Mouse (Mus musculus): ENCODE results near the gene Triobp. TPM values are rescaled to one million over a fixed set of nuclear protein-coding genes. Genes with fewer than 3 reads are reported as not detected.

Gene Triobp
- polyA plus RNA-seq, 1 experiment, result 19.1 TPM

GRCm38 (mm10) chr15:78989152-78990092 lies 41.9 kb downstream of the Triobp start:
- peaks cover 26% of the 10 kb centered on the region for H3K4me1 ChIP-seq (ENCODE audit: control insufficient read depth)
- no peaks in the 10 kb centered on the region for H3K9me3 ChIP-seq (ENCODE audit: control insufficient read depth, low read length)
- H3K36me3 ChIP-seq (ENCODE audit: control insufficient read depth), result peaks cover 88% of the 10 kb centered on the region
- no peak overlapping the region for H3K4me3 ChIP-seq (replicated peaks)
- TF ChIP-seq GATA1 (IDR thresholded peaks at IDR 0.05; ENCODE audit: low read length) (no peak), TAL1 (IDR thresholded peaks at IDR 0.05; ENCODE audit: low read length) (no peak)
- H3K27me3 ChIP-seq (ENCODE audit: control insufficient read depth), result no peaks in the 10 kb centered on the region

- no peaks in the 10 kb centered on the region for H3K27me3 ChIP-seq (ENCODE audit: control insufficient read depth)
- H3K36me3 ChIP-seq (ENCODE audit: control insufficient read depth), result peaks cover 95% of the 10 kb centered on the region
- no peaks in the 10 kb centered on the region for H3K9me3 ChIP-seq (ENCODE audit: control insufficient read depth, low read length)
- H3K4me3 ChIP-seq (replicated peaks), result no peak overlapping the region
- H3K4me1 ChIP-seq (ENCODE audit: control insufficient read depth), result peaks cover 20% of the 10 kb centered on the region
- TF ChIP-seq TAL1 (IDR thresholded peaks at IDR 0.05; ENCODE audit: low read length) (no peak), GATA1 (IDR thresholded peaks at IDR 0.05; ENCODE audit: low read length) (no peak)
Observed at GRCm38 (mm10) chr15:78990093-78990463, 42.6 kb downstream of the Triobp start.

- Histone ChIP-seq H3K36me3 (ENCODE audit: control insufficient read depth) (peaks cover 97% of the 10 kb centered on the region), H3K9me3 (ENCODE audit: control insufficient read depth, low read length) (no peaks in the 10 kb centered on the region), H3K4me3 (replicated peaks) (no peak overlapping the region), H3K27me3 (ENCODE audit: control insufficient read depth) (no peaks in the 10 kb centered on the region), H3K4me1 (ENCODE audit: control insufficient read depth) (peaks cover 20% of the 10 kb centered on the region)
- TF ChIP-seq GATA1 (IDR thresholded peaks at IDR 0.05; ENCODE audit: low read length) (no peak), TAL1 (IDR thresholded peaks at IDR 0.05; ENCODE audit: low read length) (no peak)
Observed at GRCm38 (mm10) chr15:78990970-78991525, 43.5 kb downstream of the Triobp start.

- TF ChIP-seq TAL1 (IDR thresholded peaks at IDR 0.05; ENCODE audit: low read length) (no peak), GATA1 (IDR thresholded peaks at IDR 0.05; ENCODE audit: low read length) (no peak)
- H3K4me3 ChIP-seq (replicated peaks), result no peak overlapping the region
- H3K9me3 ChIP-seq (ENCODE audit: control insufficient read depth, low read length), result no peaks in the 10 kb centered on the region
- H3K4me1 ChIP-seq (ENCODE audit: control insufficient read depth), result peaks cover 17% of the 10 kb centered on the region
- peaks cover 93% of the 10 kb centered on the region for H3K36me3 ChIP-seq (ENCODE audit: control insufficient read depth)
- H3K27me3 ChIP-seq (ENCODE audit: control insufficient read depth), result no peaks in the 10 kb centered on the region
Observed at GRCm38 (mm10) chr15:78992235-78992634, 44.7 kb downstream of the Triobp start.

- TF ChIP-seq TAL1 (IDR thresholded peaks at IDR 0.05; ENCODE audit: low read length), result no peak
- no peak for TF ChIP-seq GATA1 (IDR thresholded peaks at IDR 0.05; ENCODE audit: low read length)
- Histone ChIP-seq H3K4me1 (ENCODE audit: control insufficient read depth) (peaks cover 17% of the 10 kb centered on the region), H3K4me3 (replicated peaks) (no peak overlapping the region), H3K27me3 (ENCODE audit: control insufficient read depth) (no peaks in the 10 kb centered on the region), H3K9me3 (ENCODE audit: control insufficient read depth, low read length) (no peaks in the 10 kb centered on the region), H3K36me3 (ENCODE audit: control insufficient read depth) (peaks cover 90% of the 10 kb centered on the region)
Observed at GRCm38 (mm10) chr15:78992925-78993324, 45.4 kb downstream of the Triobp start.

GRCm38 (mm10) chr15:78995916-78996315 lies 48.4 kb downstream of the Triobp start:
- H3K4me1 ChIP-seq (ENCODE audit: control insufficient read depth), result peaks cover 17% of the 10 kb centered on the region
- TF ChIP-seq GATA1 (IDR thresholded peaks at IDR 0.05; ENCODE audit: low read length), result no peak
- TF ChIP-seq TAL1 (IDR thresholded peaks at IDR 0.05; ENCODE audit: low read length), result no peak
- peaks cover 87% of the 10 kb centered on the region for H3K36me3 ChIP-seq (ENCODE audit: control insufficient read depth)
- H3K27me3 ChIP-seq (ENCODE audit: control insufficient read depth), result no peaks in the 10 kb centered on the region
- no peak overlapping the region for H3K4me3 ChIP-seq (replicated peaks)
- H3K9me3 ChIP-seq (ENCODE audit: control insufficient read depth, low read length), result no peaks in the 10 kb centered on the region

GRCm38 (mm10) chr15:78996663-78997062 lies 49.1 kb downstream of the Triobp start:
- peaks cover 17% of the 10 kb centered on the region for H3K4me1 ChIP-seq (ENCODE audit: control insufficient read depth)
- H3K27me3 ChIP-seq (ENCODE audit: control insufficient read depth), result no peaks in the 10 kb centered on the region
- TF ChIP-seq GATA1 (IDR thresholded peaks at IDR 0.05; ENCODE audit: low read length), result no peak
- no peak for TF ChIP-seq TAL1 (IDR thresholded peaks at IDR 0.05; ENCODE audit: low read length)
- H3K4me3 ChIP-seq (replicated peaks), result no peak overlapping the region
- H3K9me3 ChIP-seq (ENCODE audit: control insufficient read depth, low read length), result no peaks in the 10 kb centered on the region
- peaks cover 87% of the 10 kb centered on the region for H3K36me3 ChIP-seq (ENCODE audit: control insufficient read depth)

GRCm38 (mm10) chr15:78998348-78998747 lies 50.8 kb downstream of the Triobp start:
- Histone ChIP-seq H3K4me3 (replicated peaks) (no peak overlapping the region), H3K4me1 (ENCODE audit: control insufficient read depth) (peaks cover 17% of the 10 kb centered on the region), H3K9me3 (ENCODE audit: control insufficient read depth, low read length) (no peaks in the 10 kb centered on the region), H3K36me3 (ENCODE audit: control insufficient read depth) (peaks cover 86% of the 10 kb centered on the region), H3K27me3 (ENCODE audit: control insufficient read depth) (no peaks in the 10 kb centered on the region)
- TF ChIP-seq TAL1 (IDR thresholded peaks at IDR 0.05; ENCODE audit: low read length), result no peak
- TF ChIP-seq GATA1 (IDR thresholded peaks at IDR 0.05; ENCODE audit: low read length), result no peak

- Histone ChIP-seq H3K4me1 (ENCODE audit: control insufficient read depth) (peaks cover 17% of the 10 kb centered on the region), H3K4me3 (replicated peaks) (no peak overlapping the region), H3K36me3 (ENCODE audit: control insufficient read depth) (peaks cover 86% of the 10 kb centered on the region), H3K9me3 (ENCODE audit: control insufficient read depth, low read length) (no peaks in the 10 kb centered on the region), H3K27me3 (ENCODE audit: control insufficient read depth) (no peaks in the 10 kb centered on the region)
- TF ChIP-seq GATA1 (IDR thresholded peaks at IDR 0.05; ENCODE audit: low read length), result no peak
- no peak for TF ChIP-seq TAL1 (IDR thresholded peaks at IDR 0.05; ENCODE audit: low read length)
Observed at GRCm38 (mm10) chr15:78999586-78999985, 52.1 kb downstream of the Triobp start.

Data from erythroblast, embryonic 14.5 days (primary cell).